In the genomic region with DNA sequence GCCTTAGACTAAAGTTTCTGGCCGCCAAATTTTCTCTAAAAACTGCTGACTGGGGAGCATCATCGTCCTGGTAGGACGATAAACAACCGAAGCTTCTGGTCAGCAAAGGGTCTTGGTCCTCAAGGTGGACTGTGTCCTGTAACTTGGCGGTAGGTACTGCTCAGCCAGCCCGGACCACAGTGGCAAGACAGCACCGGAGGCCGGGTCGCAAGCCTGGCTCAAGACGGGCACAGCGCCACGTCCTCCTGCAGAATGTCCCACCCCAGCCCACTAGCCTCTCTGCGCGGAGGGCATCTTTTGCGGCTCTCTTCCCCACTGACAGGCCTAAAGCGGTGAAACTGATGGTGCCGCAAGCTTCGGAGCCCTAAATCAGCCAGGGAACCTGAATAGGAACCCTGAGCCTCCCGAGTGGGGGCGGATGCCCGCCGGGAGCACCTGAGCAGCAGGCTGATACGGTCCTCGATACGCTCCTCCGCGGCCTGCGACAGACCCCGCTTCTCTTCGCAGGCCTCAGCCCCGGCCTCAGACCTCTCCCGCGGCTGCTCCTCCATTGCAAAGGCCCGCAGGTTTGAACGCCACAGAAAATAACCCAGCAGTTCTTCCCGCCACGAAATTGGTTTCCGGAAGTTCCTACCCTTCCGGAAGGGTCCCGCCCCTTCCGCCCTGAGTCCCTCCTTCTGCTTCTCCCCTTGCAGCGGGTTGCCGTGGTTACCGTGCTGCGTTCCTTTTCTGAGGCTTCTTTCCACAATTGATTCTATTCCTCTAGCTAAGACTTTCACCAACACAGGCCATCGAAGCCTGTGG, we compare ENCODE assay signal across 8 mouse cellular contexts. TPM values are rescaled to one million over a fixed set of nuclear protein-coding genes. Genes with fewer than 3 reads are reported as not detected.
DNase-seq lines count a peak whose midpoint lies in the region; ATAC-seq and TF ChIP-seq lines count a peak whose summit lies in the region.

A gene (minus strand): TSS at position 648 of the 804 bp plus-strand sequence.

- TF ChIP-seq CTCF in Patski (IDR thresholded peaks at IDR 0.05), result no peak

- peak within 1 kb of the TSS; percentile 95 for H3K4me2 ChIP-seq in hindbrain, embryonic 15.5 days

- no peaks in the 10 kb centered on the region for H3K9me3 ChIP-seq in hindbrain, embryonic 15.5 days

- H3K36me3 ChIP-seq in hindbrain, embryonic 15.5 days, result no peaks in the 10 kb centered on the region

- WGBS in hindbrain, embryonic 15.5 days, result under 1% methylated on average over 46 of the region's 46 CpGs

- CTCF ChIA-PET in Patski (lab: Charles Lee), result interaction anchor here (0.6 kb wide), 1 partner anchor 38 kb away, joined by 3 read pairs; no protein-coding TSS in a partner anchor

- peaks cover 13% of the 10 kb centered on the region for H3K4me1 ChIP-seq in hindbrain, embryonic 15.5 days (replicated peaks)

- H3K27ac ChIP-seq in hindbrain, embryonic 15.5 days (replicated peaks), result peak within 1 kb of the TSS; percentile 44; the same call in 1 of the 2 replicates

- peak within 1 kb of the TSS; percentile 45 for H3K9ac ChIP-seq in hindbrain, embryonic 15.5 days

- in situ Hi-C loops in Patski (cut with MboI; ENCODE audit: low pct_unique_long_range_greater_than_20kb), result no loop called here

- peak; percentile 77 for ATAC-seq in Patski
- peak; percentile 97 for ATAC-seq in hindbrain, embryonic 15.5 days (ENCODE audit: low FRiP score, low read depth)

- H3K4me3 ChIP-seq in hindbrain, embryonic 15.5 days, result peak within 1 kb of the TSS; percentile 54

- no peaks in the 10 kb centered on the region for H3K27me3 ChIP-seq in Patski
- H3K27me3 ChIP-seq in hindbrain, embryonic 15.5 days, result no peaks in the 10 kb centered on the region

- POLR2A ChIA-PET in Patski (lab: Charles Lee), result interaction anchor here (1.0 kb wide), 1 partner anchor 32 kb away, joined by 3 read pairs; no protein-coding TSS in a partner anchor

- DNase-seq in Patski (ENCODE audit: low read depth, low spot score), result peak; percentile 48
- peak; percentile 79 to 81 for DNase-seq in cerebellum, postnatal 14 days
- DNase-seq in frontal cortex, postnatal 25 days (ENCODE audit: low spot score in 2 of 2), result peak; percentile 40 to 61
- DNase-seq in left cerebral cortex, adult 11 months (ENCODE audit: low spot score), result peak; percentile 58
- DNase-seq in lung, postnatal 4 days, result peak; percentile 85 to 86
- DNase-seq in retina, postnatal 7 days (ENCODE audit: low read depth, low spot score), result peak; percentile 65
- peak; percentile 46 for DNase-seq in urinary bladder, adult 2 months (ENCODE audit: low spot score)

RNA-seq across cellular contexts. Expression of the gene that starts here (rescaled TPM):
- 14.3 TPM for polyA plus RNA-seq in Patski (2021)
- 8.5 and 9.1 TPM in 2 replicates for polyA plus RNA-seq in hindbrain, embryonic 15.5 days (2015; fragmentation: Nextera tagmentation; extraction: Ambion mirVana)
- polyA plus RNA-seq in urinary bladder, adult 2 months (2012; rRNA removed), result 0.88 and 1.6 TPM in 2 replicates

Comparison
In these comparisons a context has a peak if more than half of its experiments do, and no peak if none do; other contexts are left out.
1. Peak in every context shown above with its lines: DNase-seq, ATAC-seq, H3K4me3 ChIP-seq and H3K27ac ChIP-seq.